Mouse (Mus musculus) stomach, embryonic 14.5 days (tissue): ENCODE measurements around the gene Spats1. TPM values are rescaled to one million over a fixed set of nuclear protein-coding genes. Genes with fewer than 3 reads are reported as not detected.
"Not testable (repeated sequence)": the region's sequence is repeated elsewhere in the genome, so short reads cannot be mapped to it uniquely, and the experiment has no call there.

Experiments used
- ATAC-seq: fragments of 200-750 bp; cut with Nextera tagmentation; 2 replicates; pipeline ENCODE4 v1.8.0; 2017; ENCODE audit warnings: low read depth, moderate TSS enrichment; ENCODE audit not compliant: insufficient number of reproducible peaks, insufficient read depth, low FRiP score
- H3K27ac ChIP-seq: fragments of 300-500 bp; sonication (generic); 2 replicates; pipeline ENCODE4 v1.5.1; 2014; ENCODE audit warnings: mild to moderate bottlenecking, low read length, moderate library complexity, mixed read lengths
- H3K27me3 ChIP-seq: fragments of 300-500 bp; sonication (generic); 2 replicates; pipeline ENCODE4 v1.6.1; 2014; ENCODE audit warnings: low read length, control low read depth, mixed read lengths; ENCODE audit not compliant: control insufficient read depth, insufficient read depth
- H3K36me3 ChIP-seq: fragments of 300-500 bp; sonication (generic); 2 replicates; pipeline ENCODE4 v1.6.1; 2014; ENCODE audit warnings: mild to moderate bottlenecking, control low read depth, low read length, moderate library complexity, mixed read lengths; ENCODE audit not compliant: control insufficient read depth, insufficient read depth
- H3K4me1 ChIP-seq: fragments of 300-500 bp; sonication (generic); 2 replicates; pipeline ENCODE4 v1.6.1; 2014; ENCODE audit warnings: low read length, control low read depth, mixed read lengths; ENCODE audit not compliant: control insufficient read depth, insufficient read depth
- H3K4me2 ChIP-seq: fragments of 300-500 bp; sonication (generic); replicated peaks from 2 replicates; pipeline ENCODE4 v1.6.1; 2014; ENCODE audit warnings: low read depth, low read length, control low read depth
- H3K4me3 ChIP-seq: fragments of 300-500 bp; sonication (generic); 2 replicates; pipeline ENCODE4 v1.5.1; 2014; ENCODE audit warnings: low read depth, low read length, control low read depth
- H3K9ac ChIP-seq: fragments of 300-500 bp; sonication (generic); replicated peaks from 2 replicates; pipeline ENCODE4 v1.6.1; 2014; ENCODE audit warnings: low read depth, mild to moderate bottlenecking, control low read depth, low read length, moderate library complexity, mixed read lengths
- H3K9me3 ChIP-seq: fragments of 300-500 bp; sonication (generic); 2 replicates; pipeline ENCODE4 v1.6.1; 2016; ENCODE audit warnings: low read depth, low read length, control low read depth; ENCODE audit not compliant: control insufficient read depth
- WGBS: fragments of 180-500 bp; shearing (Covaris S2); extraction: QIAGEN DNeasy Blood & Tissue Kit; methylation state at CpG from one replicate; pipeline ENCODE4 v1.1.7; 2014; 5-methylcytosine and 5-hydroxymethylcytosine counted together
- polyA plus RNA-seq: library from polyadenylated mRNA; unstranded; fragments of >200 nt; fragmentation: Nextera tagmentation; extraction: Ambion mirVana; gene quantifications from 2 replicates; pipeline ENCODE4 v1.2.1, GENCODE M21; 2014

Gene Spats1
- polyA plus RNA-seq, 1 experiment from 2014 or later = 0.59 TPM

- not testable (repeated sequence) for H3K9me3 ChIP-seq, H3K4me3 ChIP-seq, ATAC-seq, H3K4me1 ChIP-seq, H3K27me3 ChIP-seq, H3K27ac ChIP-seq, H3K9ac ChIP-seq, H3K4me2 ChIP-seq
- peaks cover 81% of the 10 kb centered on the region for H3K36me3 ChIP-seq
- 56% methylated on average over 2 of the region's 2 CpGs for WGBS
Observed at GRCm38 (mm10) chr17:45411617-45412016, 63.6 kb downstream of the Spats1 start.

- Histone ChIP-seq H3K4me3 (no peak overlapping the region), H3K9me3 (no peaks in the 10 kb centered on the region), H3K4me1 (no peaks in the 10 kb centered on the region), H3K27me3 (no peaks in the 10 kb centered on the region), H3K4me2 (no peak overlapping the region), H3K36me3 (peaks cover 79% of the 10 kb centered on the region), H3K27ac (no peak overlapping the region), H3K9ac (no peak overlapping the region)
- ATAC-seq = no peak
- WGBS = 88% methylated on average over 2 of the region's 2 CpGs
Observed at GRCm38 (mm10) chr17:45408719-45409118, 66.5 kb downstream of the Spats1 start.

- H3K4me1 ChIP-seq = no peaks in the 10 kb centered on the region; the same call in 1 of the 2 replicates
- H3K4me3 ChIP-seq = no peak overlapping the region
- no peak overlapping the region for H3K9ac ChIP-seq
- H3K36me3 ChIP-seq = peaks cover 55% of the 10 kb centered on the region
- ATAC-seq = no peak
- no peak overlapping the region for H3K27ac ChIP-seq
- no peaks in the 10 kb centered on the region for H3K27me3 ChIP-seq
- H3K4me2 ChIP-seq = no peak overlapping the region
- H3K9me3 ChIP-seq = no peaks in the 10 kb centered on the region
- WGBS = 95% methylated on average over 10 of the region's 10 CpGs
Observed at GRCm38 (mm10) chr17:45406281-45406680, 68.9 kb downstream of the Spats1 start.

GRCm38 (mm10) chr17:45403207-45403606, 72.0 kb downstream of the Spats1 start:
- Histone ChIP-seq H3K27ac (no peak overlapping the region), H3K27me3 (no peaks in the 10 kb centered on the region), H3K4me3 (no peak overlapping the region), H3K9me3 (no peaks in the 10 kb centered on the region), H3K36me3 (peaks cover 37% of the 10 kb centered on the region), H3K4me1 (no peaks in the 10 kb centered on the region; the same call in none of the 2 replicates), H3K9ac (no peak overlapping the region), H3K4me2 (no peak overlapping the region)
- no peak for ATAC-seq
- WGBS = 8% methylated on average over 3 of the region's 3 CpGs

GRCm38 (mm10) chr17:45402601-45403000, 72.6 kb downstream of the Spats1 start:
- Histone ChIP-seq H3K36me3 (peaks cover 36% of the 10 kb centered on the region), H3K9me3 (no peaks in the 10 kb centered on the region), H3K27ac (no peak overlapping the region; the same call in 1 of the 2 replicates), H3K4me2 (no peak overlapping the region), H3K9ac (no peak overlapping the region), H3K4me1 (no peaks in the 10 kb centered on the region; the same call in none of the 2 replicates), H3K4me3 (no peak overlapping the region), H3K27me3 (no peaks in the 10 kb centered on the region)
- no peak for ATAC-seq
- 52% methylated on average over 3 of the region's 3 CpGs for WGBS

- Histone ChIP-seq H3K4me2 (no peak overlapping the region), H3K36me3 (peaks cover 32% of the 10 kb centered on the region)
Observed at GRCm38 (mm10) chr17:45402126-45402525, 73.1 kb downstream of the Spats1 start.

GRCm38 (mm10) chr17:45401126-45401905, 73.9 kb downstream of the Spats1 start:
- WGBS = 88% methylated on average over 5 of the region's 5 CpGs
- Histone ChIP-seq H3K27ac (no peak overlapping the region), H3K4me3 (no peak overlapping the region), H3K27me3 (no peaks in the 10 kb centered on the region), H3K9me3 (no peaks in the 10 kb centered on the region), H3K4me1 (no peaks in the 10 kb centered on the region; the same call in none of the 2 replicates), H3K36me3 (peaks cover 25% of the 10 kb centered on the region), H3K9ac (no peak overlapping the region), H3K4me2 (no peak overlapping the region)
- ATAC-seq = no peak

More at GRCm38 (mm10) chr17:45402126-45402525, 73.1 kb downstream of the Spats1 start:
- H3K9ac ChIP-seq = no peak overlapping the region
- H3K4me3 ChIP-seq = no peak overlapping the region
- WGBS = 65% methylated on average over 1 of the region's 1 CpGs
- no peaks in the 10 kb centered on the region; the same call in none of the 2 replicates for H3K4me1 ChIP-seq
- no peaks in the 10 kb centered on the region for H3K9me3 ChIP-seq
- ATAC-seq = no peak
- no peak overlapping the region for H3K27ac ChIP-seq
- no peaks in the 10 kb centered on the region for H3K27me3 ChIP-seq

- Histone ChIP-seq H3K4me2 (no peak overlapping the region), H3K27me3 (no peaks in the 10 kb centered on the region), H3K9ac (no peak overlapping the region), H3K9me3 (no peaks in the 10 kb centered on the region), H3K4me1 (no peaks in the 10 kb centered on the region; the same call in none of the 2 replicates), H3K4me3 (no peak overlapping the region), H3K27ac (no peak overlapping the region), H3K36me3 (peaks cover 16% of the 10 kb centered on the region)
- ATAC-seq = no peak
- 97% methylated on average over 2 of the region's 2 CpGs for WGBS
Observed at GRCm38 (mm10) chr17:45398021-45398420, 77.2 kb downstream of the Spats1 start.
